Mouse (Mus musculus) megakaryocyte, adult 5-6 weeks (primary cell): ENCODE measurements around the gene Tmem170. TPM values are rescaled to one million over a fixed set of nuclear protein-coding genes. Genes with fewer than 3 reads are reported as not detected.
A peak's percentile ranks its signal among the peaks of the same experiment; 100 is the strongest.
"Not testable (repeated sequence)": the region's sequence is repeated elsewhere in the genome, so short reads cannot be mapped to it uniquely, and the experiment has no call there.

Experiments
- ATAC-seq: 2 replicates; pipeline ENCODE4 v1.8.0; 2016; ENCODE audit warnings: mild to moderate bottlenecking, inconsistent platforms; ENCODE audit not compliant: poor library complexity, severe bottlenecking
- total RNA-seq, 2 experiments: library from RNA; stranded (forward) in 1 of 2; stranded (reverse) in 1 of 2; fragments of 153-499, 151-499 nt in 1 of 2; fragments of 221-1000, 200-1000 nt in 1 of 2; gene quantifications; 2 replicates each; pipeline versions ENCODE4 v1.2.3 to v1.2.4; 2015 to 2017

Gene Tmem170
- total RNA-seq, 2 experiments from 2014 or later, result 1.4 to 2.9 TPM

GRCm38 (mm10) chr8:111877711-111878110, 1.2 kb upstream of the Tmem170 start:
- ATAC-seq, result peak; percentile 23; the same call in 1 of the 2 replicates

GRCm38 (mm10) chr8:111875758-111876157, 792 bp downstream of the Tmem170 start:
- peak; percentile 50 for ATAC-seq

GRCm38 (mm10) chr8:111871278-111871677, 5.3 kb downstream of the Tmem170 start:
- ATAC-seq, result no peak

- no peak for ATAC-seq
These were observed 6.2 kb downstream of the Tmem170 start for GRCm38 (mm10) chr8:111870379-111870778.

- ATAC-seq, result no peak
These were observed 7.9 kb downstream of the Tmem170 start for GRCm38 (mm10) chr8:111868664-111869063.

GRCm38 (mm10) chr8:111865857-111866256, 10.7 kb downstream of the Tmem170 start:
- ATAC-seq, result no peak

- no peak for ATAC-seq
These were observed 11.3 kb downstream of the Tmem170 start for GRCm38 (mm10) chr8:111865130-111865852.

GRCm38 (mm10) chr8:111864648-111865047, 11.9 kb downstream of the Tmem170 start:
- ATAC-seq, result no peak

GRCm38 (mm10) chr8:111863280-111863679, 13.3 kb downstream of the Tmem170 start:
- peak; percentile 89 for ATAC-seq

- no peak for ATAC-seq
These were observed 20.6 kb downstream of the Tmem170 start for GRCm38 (mm10) chr8:111855977-111856376.

GRCm38 (mm10) chr8:111853861-111854501, 22.6 kb downstream of the Tmem170 start, which contains the start of gene Cfdp1:
TSS of gene Cfdp1 (minus strand) at chr8:111854291.
- ATAC-seq, result peak; percentile 100

- ATAC-seq, result not testable (repeated sequence)
These were observed 23.3 kb downstream of the Tmem170 start for GRCm38 (mm10) chr8:111853219-111853618.

GRCm38 (mm10) chr8:111846746-111847145, 29.8 kb downstream of the Tmem170 start:
- ATAC-seq, result no peak

GRCm38 (mm10) chr8:111835540-111835939, 41.0 kb downstream of the Tmem170 start:
- no peak for ATAC-seq

- ATAC-seq, result no peak
These were observed 42.5 kb downstream of the Tmem170 start for GRCm38 (mm10) chr8:111834011-111834410.

- no peak for ATAC-seq
These were observed 43.6 kb downstream of the Tmem170 start for GRCm38 (mm10) chr8:111832983-111833382.

- no peak for ATAC-seq
These were observed 44.6 kb downstream of the Tmem170 start for GRCm38 (mm10) chr8:111831996-111832395.

- ATAC-seq, result no peak
These were observed 48.0 kb downstream of the Tmem170 start for GRCm38 (mm10) chr8:111828595-111828994.

- ATAC-seq, result no peak
These were observed 51.3 kb downstream of the Tmem170 start for GRCm38 (mm10) chr8:111825219-111825618.

GRCm38 (mm10) chr8:111824334-111824733, 52.2 kb downstream of the Tmem170 start:
- no peak for ATAC-seq

- ATAC-seq, result peak; percentile 98
These were observed 55.4 kb downstream of the Tmem170 start for GRCm38 (mm10) chr8:111821199-111821598.

- 0 out of 2 replicates have a peak, but pooled peaks have one; percentile 14 for ATAC-seq
These were observed 55.9 kb downstream of the Tmem170 start for GRCm38 (mm10) chr8:111820691-111821090.
